Mouse (Mus musculus): ENCODE measurements around the gene Tlr13. TPM values are rescaled to one million over a fixed set of nuclear protein-coding genes. Genes with fewer than 3 reads are reported as not detected.

The Tlr13 gene
- total and polyA plus RNA-seq, 2 experiments from 2014 or later, result 0.45 to 1.5 TPM

- 80% methylated on average over 4 of the region's 4 CpGs for WGBS
- no peaks in the 10 kb centered on the region for H3K27me3 ChIP-seq (ENCODE audit: insufficient read depth, low read length)
- H3K27ac ChIP-seq (ENCODE audit: low read depth, low read length), result no peak overlapping the region
- H3K4me3 ChIP-seq (ENCODE audit: low read depth, low read length), result no peak overlapping the region
- no peak overlapping the region for H3K4me2 ChIP-seq (ENCODE audit: low read depth)
- H3K9ac ChIP-seq, result no peak overlapping the region
- no peaks in the 10 kb centered on the region for H3K9me3 ChIP-seq (ENCODE audit: low read length)
- no peaks in the 10 kb centered on the region for H3K36me3 ChIP-seq (ENCODE audit: insufficient read depth)
- ATAC-seq (no peak), DNase-seq (no peak)
- no peak for TF ChIP-seq CTCF (IDR thresholded peaks at IDR 0.05; ENCODE audit: low read depth)
- no peaks in the 10 kb centered on the region for H3K4me1 ChIP-seq (ENCODE audit: insufficient read depth)
Measured at GRCm38 (mm10) chrX:106155892-106156291, 12.9 kb downstream of the Tlr13 start.

- 64% methylated on average over 5 of the region's 5 CpGs for WGBS
- DNase-seq (no peak), ATAC-seq (no peak)
- Histone ChIP-seq H3K4me3 (ENCODE audit: low read depth, low read length) (no peak overlapping the region), H3K36me3 (ENCODE audit: insufficient read depth) (no peaks in the 10 kb centered on the region), H3K4me2 (ENCODE audit: low read depth) (no peak overlapping the region), H3K27me3 (ENCODE audit: insufficient read depth, low read length) (no peaks in the 10 kb centered on the region), H3K9ac (no peak overlapping the region), H3K9me3 (ENCODE audit: low read length) (no peaks in the 10 kb centered on the region), H3K27ac (ENCODE audit: low read depth, low read length) (no peak overlapping the region), H3K4me1 (ENCODE audit: insufficient read depth) (no peaks in the 10 kb centered on the region)
- TF ChIP-seq CTCF (IDR thresholded peaks at IDR 0.05; ENCODE audit: low read depth), result no peak
Measured at GRCm38 (mm10) chrX:106163995-106164394, 21.0 kb downstream of the Tlr13 start.

GRCm38 (mm10) chrX:106164555-106164954, 21.6 kb downstream of the Tlr13 start:
- DNase-seq, result no peak
- Histone ChIP-seq H3K27ac (ENCODE audit: low read depth, low read length) (no peak overlapping the region), H3K36me3 (ENCODE audit: insufficient read depth) (no peaks in the 10 kb centered on the region), H3K4me2 (ENCODE audit: low read depth) (no peak overlapping the region), H3K9ac (no peak overlapping the region), H3K9me3 (ENCODE audit: low read length) (no peaks in the 10 kb centered on the region), H3K4me1 (ENCODE audit: insufficient read depth) (no peaks in the 10 kb centered on the region), H3K4me3 (ENCODE audit: low read depth, low read length) (no peak overlapping the region), H3K27me3 (ENCODE audit: insufficient read depth, low read length) (no peaks in the 10 kb centered on the region)
- TF ChIP-seq CTCF (IDR thresholded peaks at IDR 0.05; ENCODE audit: low read depth), result no peak
- 77% methylated on average over 5 of the region's 5 CpGs for WGBS
- ATAC-seq, result no peak

- Histone ChIP-seq H3K27ac (ENCODE audit: low read depth, low read length) (no peak overlapping the region), H3K4me1 (ENCODE audit: insufficient read depth) (no peaks in the 10 kb centered on the region), H3K4me2 (ENCODE audit: low read depth) (no peak overlapping the region), H3K36me3 (ENCODE audit: insufficient read depth) (no peaks in the 10 kb centered on the region), H3K9me3 (ENCODE audit: low read length) (no peaks in the 10 kb centered on the region), H3K27me3 (ENCODE audit: insufficient read depth, low read length) (no peaks in the 10 kb centered on the region), H3K4me3 (ENCODE audit: low read depth, low read length) (no peak overlapping the region), H3K9ac (no peak overlapping the region)
- no peak for DNase-seq
- no peak for TF ChIP-seq CTCF (IDR thresholded peaks at IDR 0.05; ENCODE audit: low read depth)
- 76% methylated on average over 1 of the region's 1 CpGs for WGBS
- no peak for ATAC-seq
Measured at GRCm38 (mm10) chrX:106165089-106165488, 22.1 kb downstream of the Tlr13 start.

- no peaks in the 10 kb centered on the region for H3K36me3 ChIP-seq (ENCODE audit: insufficient read depth)
- TF ChIP-seq CTCF (IDR thresholded peaks at IDR 0.05; ENCODE audit: low read depth), result peak; percentile 84
- H3K4me3 ChIP-seq (ENCODE audit: low read depth, low read length), result peak overlapping the region; percentile 24
- WGBS, result 32% methylated on average over 18 of the region's 18 CpGs
- peak overlapping the region; percentile 45 for H3K4me2 ChIP-seq (ENCODE audit: low read depth)
- H3K27ac ChIP-seq (ENCODE audit: low read depth, low read length), result no peak overlapping the region
- peak overlapping the region; percentile 39; the same call in 1 of the 2 replicates for H3K9ac ChIP-seq
- H3K27me3 ChIP-seq (ENCODE audit: insufficient read depth, low read length), result no peaks in the 10 kb centered on the region
- ATAC-seq (peak; percentile 94), DNase-seq (peak; percentile 86)
- no peaks in the 10 kb centered on the region for H3K4me1 ChIP-seq (ENCODE audit: insufficient read depth)
- no peaks in the 10 kb centered on the region for H3K9me3 ChIP-seq (ENCODE audit: low read length)
Measured at GRCm38 (mm10) chrX:106171106-106171852, 28.3 kb downstream of the Tlr13 start.

GRCm38 (mm10) chrX:106171853-106172154, 28.8 kb downstream of the Tlr13 start:
- Histone ChIP-seq H3K4me1 (ENCODE audit: insufficient read depth) (no peaks in the 10 kb centered on the region), H3K9me3 (ENCODE audit: low read length) (no peaks in the 10 kb centered on the region), H3K27ac (ENCODE audit: low read depth, low read length) (no peak overlapping the region), H3K9ac (0 out of 2 replicates have a peak overlapping the region, but pooled peaks have one; percentile 39), H3K27me3 (ENCODE audit: insufficient read depth, low read length) (no peaks in the 10 kb centered on the region), H3K4me2 (ENCODE audit: low read depth) (peak overlapping the region; percentile 45), H3K36me3 (ENCODE audit: insufficient read depth) (no peaks in the 10 kb centered on the region), H3K4me3 (ENCODE audit: low read depth, low read length) (peak overlapping the region; percentile 24)
- WGBS, result 69% methylated on average over 5 of the region's 6 CpGs
- ATAC-seq, result no peak
- TF ChIP-seq CTCF (IDR thresholded peaks at IDR 0.05; ENCODE audit: low read depth), result no peak
- no peak for DNase-seq

- no peaks in the 10 kb centered on the region for H3K4me1 ChIP-seq (ENCODE audit: insufficient read depth)
- DNase-seq (no peak), ATAC-seq (no peak)
- no peak overlapping the region for H3K27ac ChIP-seq (ENCODE audit: low read depth, low read length)
- H3K4me2 ChIP-seq (ENCODE audit: low read depth), result no peak overlapping the region
- H3K9me3 ChIP-seq (ENCODE audit: low read length), result no peaks in the 10 kb centered on the region
- no peak overlapping the region for H3K9ac ChIP-seq
- H3K27me3 ChIP-seq (ENCODE audit: insufficient read depth, low read length), result no peaks in the 10 kb centered on the region
- no peak for TF ChIP-seq CTCF (IDR thresholded peaks at IDR 0.05; ENCODE audit: low read depth)
- H3K4me3 ChIP-seq (ENCODE audit: low read depth, low read length), result no peak overlapping the region
- no peaks in the 10 kb centered on the region for H3K36me3 ChIP-seq (ENCODE audit: insufficient read depth)
- WGBS, result 60% methylated on average over 9 of the region's 9 CpGs
Measured at GRCm38 (mm10) chrX:106176331-106176730, 33.3 kb downstream of the Tlr13 start.
